Mouse (Mus musculus) neural tube, embryonic 12.5 days (tissue): ENCODE results near the gene Klhdc3. TPM values are rescaled to one million over a fixed set of nuclear protein-coding genes. Genes with fewer than 3 reads are reported as not detected.

Experiments
- ATAC-seq: fragments of 200-750 bp; cut with Nextera tagmentation; 2 replicates; pipeline ENCODE4 v1.8.0; 2017; ENCODE audit warnings: low read depth, mild to moderate bottlenecking, moderate TSS enrichment, moderate library complexity; ENCODE audit not compliant: low FRiP score
- H3K27ac ChIP-seq: fragments of 300-500 bp; sonication (generic); 2 replicates; pipeline ENCODE4 v1.5.1; 2016
- H3K27me3 ChIP-seq: fragments of 300-500 bp; sonication (generic); replicated peaks from 2 replicates; pipeline ENCODE4 v1.6.1; 2016; ENCODE audit warnings: mild to moderate bottlenecking
- H3K36me3 ChIP-seq: fragments of 300-500 bp; sonication (generic); 2 replicates; pipeline ENCODE4 v1.6.1; 2016; ENCODE audit warnings: mild to moderate bottlenecking
- H3K4me1 ChIP-seq: fragments of 300-500 bp; sonication (generic); 2 replicates; pipeline ENCODE4 v1.6.1; 2016
- H3K4me2 ChIP-seq: fragments of 300-500 bp; sonication (generic); replicated peaks from 2 replicates; pipeline ENCODE4 v1.6.1; 2016; ENCODE audit warnings: mild to moderate bottlenecking
- H3K4me3 ChIP-seq: fragments of 300-500 bp; sonication (generic); 2 replicates; pipeline ENCODE4 v1.5.1; 2016
- H3K9ac ChIP-seq: fragments of 300-500 bp; sonication (generic); 2 replicates; pipeline ENCODE4 v1.6.1; 2016; ENCODE audit warnings: mild to moderate bottlenecking
- H3K9me3 ChIP-seq: fragments of 300-500 bp; sonication (generic); 2 replicates; pipeline ENCODE4 v1.6.1; 2016; ENCODE audit warnings: mild to moderate bottlenecking
- WGBS: fragments of 180-500 bp; shearing (Covaris S2); methylation state at CpG from one replicate; pipeline ENCODE4 v1.1.7; 2016; 5-methylcytosine and 5-hydroxymethylcytosine counted together
- polyA plus RNA-seq: library from polyadenylated mRNA; unstranded; fragments of >200 nt; fragmentation: Nextera tagmentation; extraction: Ambion mirVana; gene quantifications from 2 replicates; pipeline ENCODE4 v1.2.1, GENCODE M21; 2016

The Klhdc3 gene
- polyA plus RNA-seq, 1 experiment from 2014 or later = 146 TPM

GRCm38 (mm10) chr17:46649811-46650210 lies 30.9 kb downstream of the Klhdc3 start:
- peak overlapping the region; percentile 92 for H3K9ac ChIP-seq
- H3K4me1 ChIP-seq = peaks cover 53% of the 10 kb centered on the region
- peak overlapping the region; percentile 67 for H3K4me3 ChIP-seq
- H3K9me3 ChIP-seq = no peaks in the 10 kb centered on the region
- peak overlapping the region; percentile 92 for H3K27ac ChIP-seq
- no peaks in the 10 kb centered on the region for H3K27me3 ChIP-seq
- peaks cover 41% of the 10 kb centered on the region for H3K36me3 ChIP-seq
- peak overlapping the region; percentile 91 for H3K4me2 ChIP-seq
- no peak for ATAC-seq
- WGBS = 34% methylated on average over 15 of the region's 15 CpGs

DNA sequence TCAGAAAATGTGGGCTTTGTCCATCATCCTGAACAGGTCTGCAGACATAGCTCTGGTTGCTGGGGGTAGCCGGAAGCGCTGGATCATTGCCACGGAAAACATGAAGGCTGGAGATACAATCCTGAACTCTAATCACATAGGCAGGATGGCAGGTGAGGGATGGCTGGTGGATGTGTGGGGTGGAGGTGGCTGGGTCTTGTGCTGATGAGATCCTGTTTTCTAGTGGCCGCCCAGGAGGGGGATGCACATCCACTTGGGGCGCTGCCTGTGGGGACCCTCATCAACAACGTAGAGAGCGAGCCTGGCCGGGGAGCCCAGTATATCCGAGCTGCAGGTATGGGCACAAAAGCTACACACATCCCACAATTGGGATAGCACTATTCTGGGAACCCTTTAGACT lies 32.3 kb downstream of the Klhdc3 start:
- H3K36me3 ChIP-seq = peaks cover 27% of the 10 kb centered on the region
- H3K4me3 ChIP-seq = no peak overlapping the region
- no peak overlapping the region for H3K4me2 ChIP-seq
- 94% methylated on average over 9 of the region's 9 CpGs for WGBS
- H3K27ac ChIP-seq = no peak overlapping the region
- H3K27me3 ChIP-seq = no peaks in the 10 kb centered on the region
- H3K9ac ChIP-seq = no peak overlapping the region
- H3K9me3 ChIP-seq = no peaks in the 10 kb centered on the region
- no peak for ATAC-seq
- peaks cover 56% of the 10 kb centered on the region for H3K4me1 ChIP-seq

DNA sequence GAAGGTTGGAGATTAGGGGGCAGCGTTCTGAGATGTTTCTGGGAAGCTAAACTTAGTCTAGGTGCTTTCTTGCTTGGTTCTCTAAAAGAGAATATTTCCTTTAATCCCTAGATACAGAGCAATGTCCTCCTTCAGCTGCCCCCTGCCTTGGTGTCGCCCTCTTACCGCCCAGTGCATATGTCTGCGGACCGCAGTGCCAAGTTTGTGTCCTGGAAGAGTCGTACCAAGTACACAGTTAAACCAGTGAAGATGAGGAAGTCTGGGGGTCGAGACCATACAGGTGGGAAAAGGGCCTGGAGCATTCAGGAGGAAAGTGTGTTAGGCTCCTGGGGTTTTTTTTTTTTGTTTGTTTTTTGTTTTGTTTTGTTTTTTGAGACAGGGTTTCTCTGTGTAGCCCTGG lies 33.4 kb downstream of the Klhdc3 start:
- Histone ChIP-seq H3K27ac (no peak overlapping the region), H3K4me2 (0 out of 2 replicates have a peak overlapping the region, but pooled peaks have one; percentile 93), H3K9ac (no peak overlapping the region), H3K36me3 (peaks cover 24% of the 10 kb centered on the region), H3K9me3 (no peaks in the 10 kb centered on the region), H3K4me1 (peaks cover 47% of the 10 kb centered on the region), H3K27me3 (no peaks in the 10 kb centered on the region), H3K4me3 (peak overlapping the region; percentile 72; the same call in 1 of the 2 replicates)
- no peak for ATAC-seq
- WGBS = 94% methylated on average over 7 of the region's 7 CpGs

DNA sequence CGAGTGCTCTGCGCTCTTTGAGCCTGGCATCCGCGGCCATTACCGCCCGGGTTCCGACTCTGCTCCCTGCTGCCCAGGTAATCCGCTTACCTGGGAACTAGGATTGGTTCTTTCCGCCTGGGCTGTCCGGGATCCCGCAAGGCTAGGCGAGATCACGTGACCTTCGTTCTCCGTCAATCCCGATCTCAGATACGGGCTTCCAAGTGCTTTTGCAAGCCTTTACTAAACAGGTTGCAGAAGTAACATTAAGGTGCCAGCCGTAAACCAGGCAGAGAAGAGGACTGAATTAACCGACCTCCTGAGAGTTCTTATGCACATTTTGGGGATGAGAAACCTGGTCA lies 34.4 kb downstream of the Klhdc3 start:
- Histone ChIP-seq H3K36me3 (peaks cover 28% of the 10 kb centered on the region), H3K27me3 (no peaks in the 10 kb centered on the region), H3K27ac (no peak overlapping the region), H3K4me1 (peaks cover 37% of the 10 kb centered on the region), H3K9me3 (no peaks in the 10 kb centered on the region), H3K9ac (peak overlapping the region; percentile 72), H3K4me2 (peak overlapping the region; percentile 93), H3K4me3 (peak overlapping the region; percentile 72)
- no peak; the same call in 1 of the 2 replicates for ATAC-seq
- WGBS = under 1% methylated on average over 19 of the region's 19 CpGs

DNA sequence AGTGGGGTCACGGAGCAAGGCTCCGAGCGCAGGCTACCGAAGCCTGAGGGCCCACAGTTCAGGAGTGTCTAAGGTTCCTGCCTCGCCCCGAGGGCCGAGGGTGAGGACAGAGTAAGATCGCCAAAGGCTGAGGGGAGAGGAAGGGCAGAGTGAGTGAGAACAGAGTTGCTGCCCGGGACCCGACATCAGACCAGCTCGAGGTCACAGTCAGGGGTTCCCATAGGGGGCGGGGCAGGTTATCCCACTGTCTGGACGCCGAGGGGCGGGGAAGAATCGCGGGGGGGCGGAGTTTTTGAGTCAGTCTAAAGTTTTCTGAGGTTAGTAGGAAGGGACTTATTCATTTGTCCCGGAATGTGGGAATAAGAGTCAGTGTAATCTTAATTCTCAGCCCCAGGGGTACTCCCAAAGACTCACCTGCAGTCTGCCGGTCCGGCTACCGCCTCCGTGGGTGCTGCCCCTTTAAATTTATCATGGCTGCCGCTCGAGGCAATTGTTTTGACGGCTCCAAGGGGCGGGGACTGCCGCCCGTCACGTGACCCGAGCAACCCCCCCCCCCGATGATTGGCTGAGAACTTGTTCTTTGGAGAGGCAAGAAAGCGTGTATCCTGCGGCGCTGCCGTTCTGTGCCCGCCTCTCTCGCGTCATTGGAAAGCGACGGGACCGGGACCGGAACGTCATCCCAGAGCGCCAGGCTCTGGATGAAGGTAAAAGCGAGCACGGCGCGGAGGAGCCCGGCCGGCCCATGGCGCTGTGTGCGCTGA lies 35.0 kb downstream of the Klhdc3 start, which contains the start of the genes Klc4 and Mrpl2:
TSS of gene Klc4 (minus strand) at position 462 of the 761 bp plus-strand sequence.
TSS of gene Mrpl2 (plus strand) at position 669 of the 761 bp plus-strand sequence.
- H3K4me2 ChIP-seq = peak within 1 kb of the TSS; percentile 93
- ATAC-seq = peak; percentile 70
- under 1% methylated on average over 53 of the region's 53 CpGs for WGBS

GRCm38 (mm10) chr17:46644916-46645475 lies 35.7 kb downstream of the Klhdc3 start:
- no peaks in the 10 kb centered on the region for H3K27me3 ChIP-seq
- peaks cover 31% of the 10 kb centered on the region for H3K4me1 ChIP-seq
- H3K9me3 ChIP-seq = no peaks in the 10 kb centered on the region
- peak overlapping the region; percentile 72 for H3K4me3 ChIP-seq
- peak overlapping the region; percentile 93 for H3K4me2 ChIP-seq
- WGBS = 10% methylated on average over 11 of the region's 11 CpGs
- no peak for ATAC-seq
- peak overlapping the region; percentile 76 for H3K9ac ChIP-seq
- H3K27ac ChIP-seq = no peak overlapping the region; the same call in 1 of the 2 replicates
- peaks cover 41% of the 10 kb centered on the region for H3K36me3 ChIP-seq

More for the DNA sequence above, 35.0 kb downstream of the Klhdc3 start, which contains the start of the genes Klc4 and Mrpl2:
- Histone ChIP-seq H3K4me3 (peak within 1 kb of the TSS; percentile 72), H3K36me3 (peaks cover 33% of the 10 kb centered on the region), H3K27ac (no peak within 1 kb of the TSS; the same call in 1 of the 2 replicates), H3K27me3 (no peaks in the 10 kb centered on the region), H3K4me1 (peaks cover 32% of the 10 kb centered on the region), H3K9me3 (no peaks in the 10 kb centered on the region), H3K9ac (peak within 1 kb of the TSS; percentile 76)

DNA sequence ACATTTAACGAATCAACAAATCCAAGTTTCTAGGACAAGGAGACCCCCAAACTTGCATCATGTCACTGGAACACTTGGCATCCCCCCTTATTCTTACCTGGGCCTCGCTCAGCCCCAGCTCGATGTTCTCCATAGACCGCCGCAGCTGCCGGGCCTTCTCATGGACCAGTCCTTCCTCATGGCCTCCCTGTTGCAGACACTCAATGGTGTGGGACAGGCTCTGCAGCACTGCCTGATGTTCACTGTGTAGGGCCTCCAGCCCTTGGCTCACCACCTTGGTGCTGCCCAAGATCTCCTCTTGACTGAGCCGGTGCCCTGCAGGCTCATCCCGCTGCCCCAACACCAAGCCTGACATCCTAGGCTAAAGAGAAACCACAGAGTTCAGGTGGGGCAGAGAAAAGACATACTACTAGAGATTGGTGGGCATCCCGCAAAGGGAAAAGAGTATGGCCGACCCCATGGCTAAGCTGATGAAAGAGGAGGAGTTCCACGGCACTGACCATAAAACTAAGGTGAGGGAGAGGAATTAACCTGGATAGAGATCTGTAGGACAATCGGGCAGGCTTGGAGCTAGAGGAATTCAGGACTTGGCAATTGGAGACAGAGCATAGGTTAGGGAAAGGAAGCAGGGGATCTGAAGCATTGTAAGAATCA lies 36.4 kb downstream of the Klhdc3 start:
- 89% methylated on average over 12 of the region's 12 CpGs for WGBS
- Histone ChIP-seq H3K9me3 (no peaks in the 10 kb centered on the region), H3K4me3 (peak overlapping the region; percentile 5; the same call in 1 of the 2 replicates), H3K4me2 (peak overlapping the region; percentile 93), H3K9ac (peak overlapping the region; percentile 76; the same call in 1 of the 2 replicates), H3K4me1 (peaks cover 24% of the 10 kb centered on the region), H3K36me3 (peaks cover 48% of the 10 kb centered on the region), H3K27me3 (no peaks in the 10 kb centered on the region), H3K27ac (no peak overlapping the region)
- no peak for ATAC-seq

DNA sequence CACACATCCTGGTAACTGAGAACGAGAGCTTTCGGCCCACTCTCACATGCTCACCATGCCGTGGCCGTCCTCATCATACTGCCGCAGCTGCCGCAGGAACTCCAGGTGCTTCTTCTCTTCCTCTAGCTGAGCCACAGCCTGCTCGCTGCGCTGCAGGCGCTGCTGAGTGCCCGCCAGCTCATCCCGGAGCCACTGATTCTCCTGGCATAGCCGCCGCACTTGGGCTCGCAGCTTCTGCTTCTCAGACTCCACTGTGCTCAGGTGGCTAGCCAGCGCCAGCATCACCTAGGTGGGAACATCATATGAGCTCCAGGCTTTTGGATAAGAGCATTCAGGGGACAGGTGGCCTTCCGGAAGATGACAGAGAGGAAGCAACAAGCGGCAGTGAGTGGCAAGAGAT lies 38.7 kb downstream of the Klhdc3 start:
- H3K27ac ChIP-seq = no peak overlapping the region
- no peak overlapping the region for H3K9ac ChIP-seq
- H3K9me3 ChIP-seq = no peaks in the 10 kb centered on the region
- 90% methylated on average over 17 of the region's 17 CpGs for WGBS
- H3K36me3 ChIP-seq = peaks cover 41% of the 10 kb centered on the region
- no peak overlapping the region for H3K4me2 ChIP-seq
- no peaks in the 10 kb centered on the region for H3K27me3 ChIP-seq
- no peak overlapping the region for H3K4me3 ChIP-seq
- no peak for ATAC-seq
- peaks cover 22% of the 10 kb centered on the region for H3K4me1 ChIP-seq

GRCm38 (mm10) chr17:46639929-46640328 lies 40.8 kb downstream of the Klhdc3 start:
- Histone ChIP-seq H3K27ac (no peak overlapping the region), H3K4me2 (no peak overlapping the region), H3K4me3 (no peak overlapping the region), H3K9ac (no peak overlapping the region; the same call in 1 of the 2 replicates), H3K27me3 (no peaks in the 10 kb centered on the region), H3K9me3 (no peaks in the 10 kb centered on the region), H3K4me1 (peaks cover 17% of the 10 kb centered on the region), H3K36me3 (peaks cover 58% of the 10 kb centered on the region)
- 80% methylated on average over 9 of the region's 9 CpGs for WGBS
- no peak for ATAC-seq

DNA sequence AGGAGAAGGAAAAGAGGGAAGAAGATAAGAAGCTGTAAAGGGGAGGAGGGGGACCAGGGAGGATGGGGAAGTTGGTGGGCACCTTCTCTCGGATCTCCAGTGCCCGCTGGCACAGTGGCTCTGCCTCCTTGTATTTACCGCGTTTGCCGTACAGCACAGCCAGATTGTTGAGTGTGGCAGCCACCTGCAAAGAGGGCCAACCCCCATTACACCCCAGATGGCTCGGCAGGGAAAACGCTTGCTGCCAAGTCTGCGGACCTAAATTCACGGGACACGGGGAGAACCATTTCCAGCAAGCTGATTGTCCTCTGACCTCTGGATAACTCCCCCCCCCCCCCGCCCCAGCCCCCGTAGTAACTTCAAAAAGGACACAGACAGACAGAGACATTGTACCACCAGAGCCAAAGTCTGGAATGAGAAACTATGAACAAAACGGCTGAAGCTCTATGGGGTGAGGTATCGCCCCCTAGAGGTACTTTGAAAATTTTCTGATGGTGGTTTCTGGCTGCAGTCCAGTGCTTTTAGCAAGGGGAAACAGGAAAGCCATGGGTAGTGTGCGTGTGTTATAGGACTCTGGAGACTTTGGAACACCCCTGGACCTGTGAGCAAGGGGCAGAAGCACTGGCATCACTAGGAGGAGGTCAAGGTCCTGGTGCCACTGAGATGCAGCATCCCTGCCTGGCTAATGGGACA lies 43.7 kb downstream of the Klhdc3 start:
- no peaks in the 10 kb centered on the region for H3K9me3 ChIP-seq
- H3K4me2 ChIP-seq = peak overlapping the region; percentile 45
- 0 out of 2 replicates have a peak, but pooled peaks have one; percentile 21 for ATAC-seq
- WGBS = 16% methylated on average over 15 of the region's 15 CpGs
- peaks cover 7% of the 10 kb centered on the region for H3K4me1 ChIP-seq
- no peaks in the 10 kb centered on the region for H3K27me3 ChIP-seq
- no peak overlapping the region for H3K4me3 ChIP-seq
- no peak overlapping the region for H3K27ac ChIP-seq
- peaks cover 67% of the 10 kb centered on the region for H3K36me3 ChIP-seq
- H3K9ac ChIP-seq = peak overlapping the region; percentile 38

DNA sequence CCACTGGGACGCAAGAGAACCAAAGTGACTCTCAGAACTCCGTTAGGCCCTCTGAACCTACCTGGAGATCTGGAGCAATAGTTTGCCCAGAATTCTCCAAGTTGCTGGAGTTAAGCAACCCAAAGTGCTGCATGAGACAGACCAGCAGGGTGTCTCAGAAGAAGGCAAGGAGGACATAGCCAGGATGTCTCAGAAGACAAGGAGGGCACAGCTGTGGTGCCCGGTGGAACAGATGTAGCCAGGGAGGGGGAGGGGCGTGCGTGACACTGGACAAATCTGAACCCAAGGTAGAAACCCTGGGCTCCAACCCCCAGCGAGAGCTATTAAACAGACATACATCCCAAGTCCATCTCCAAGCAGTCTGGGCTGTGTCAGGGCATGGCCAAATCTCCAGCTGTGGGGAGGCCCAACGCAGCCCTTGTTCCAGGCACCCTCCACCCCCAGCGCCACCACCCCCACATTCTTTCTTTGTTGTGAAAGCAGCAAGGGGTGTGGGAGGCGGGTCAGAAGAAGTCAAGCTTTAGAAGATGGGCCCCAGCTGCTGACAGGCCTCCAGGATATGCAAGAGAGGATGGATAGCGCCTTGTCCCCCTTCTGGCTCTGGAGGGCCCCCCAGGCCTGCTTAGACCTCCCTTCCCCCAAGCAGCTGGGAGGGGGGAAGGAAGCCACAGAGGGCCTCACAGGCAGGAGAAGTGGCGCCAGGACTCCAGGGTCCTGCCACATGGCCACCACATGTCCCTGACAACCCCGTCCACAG lies 50.9 kb downstream of the Klhdc3 start:
- no peaks in the 10 kb centered on the region; the same call in 1 of the 2 replicates for H3K27me3 ChIP-seq
- H3K9ac ChIP-seq = peak overlapping the region; percentile 95
- peaks cover 33% of the 10 kb centered on the region for H3K36me3 ChIP-seq
- no peaks in the 10 kb centered on the region for H3K9me3 ChIP-seq
- ATAC-seq = peak; percentile 71
- H3K4me2 ChIP-seq = peak overlapping the region; percentile 85
- WGBS = 6% methylated on average over 12 of the region's 12 CpGs
- peak overlapping the region; percentile 94 for H3K4me3 ChIP-seq
- peaks cover 42% of the 10 kb centered on the region for H3K4me1 ChIP-seq
- H3K27ac ChIP-seq = peak overlapping the region; percentile 86
